Mouse (Mus musculus): ENCODE measurements around the gene Edf1. TPM values are rescaled to one million over a fixed set of nuclear protein-coding genes. Genes with fewer than 3 reads are reported as not detected.

Gene Edf1
- total and polyA plus RNA-seq, 3 experiments: 188 to 215 (median 202) TPM

GRCm38 (mm10) chr2:25574136-25574535, 16.5 kb downstream of the Edf1 start:
- Histone ChIP-seq H3K4me3 (replicated peaks in 1 of 3; ENCODE audit: low read depth in 2 of 3, low read length in 2 of 3, poor library complexity in 1 of 3) (peak overlapping the region; percentile 55 to 84 (median 67)), H3K79me2 (replicated peaks; ENCODE audit: control insufficient read depth, extremely low read depth, insufficient read depth, poor library complexity, severe bottlenecking) (no peaks in the 10 kb centered on the region), H3K9ac (ENCODE audit: insufficient read depth, low read depth) (peak overlapping the region; percentile 80; the same call in 1 of the 2 replicates), H3K36me3 (replicated peaks in 1 of 2; ENCODE audit: control insufficient read depth in 1 of 2, insufficient read depth in 1 of 2, low read length in 1 of 2) (peaks cover 24 to 72% of the 10 kb centered on the region in 2 experiments), H3K27me3 (replicated peaks) (no peaks in the 10 kb centered on the region), H3K9me3 (replicated peaks; ENCODE audit: low read length) (peaks cover 29% of the 10 kb centered on the region), H3K27ac (ENCODE audit: insufficient read depth, low read depth) (no peak overlapping the region), H3K4me2 (ENCODE audit: insufficient read depth, low read depth, poor library complexity, severe bottlenecking) (peak overlapping the region; percentile 62), H3K4me1 (ENCODE audit: control insufficient read depth in 1 of 2, insufficient read depth in 2 of 2) (peaks cover 4 to 24% of the 10 kb centered on the region in 2 experiments; a peak in 3 of 4 replicates)
- dilution Hi-C loops (cut with MboI; ENCODE audit: extremely low pct_ligation_motif_present, extremely low pct_unique_long_range_greater_than_20kb, low sequenced_read_pairs) (no loop called here), in situ Hi-C loops (cut with MboI; ENCODE audit: low pct_ligation_motif_present, low pct_unique_long_range_greater_than_20kb, low sequenced_read_pairs) (no loop called here)
- TF ChIP-seq ETS1 (conservative IDR thresholded peaks at IDR 0.05; ENCODE audit: low read depth, low read length) (no peak), NRF1 (IDR thresholded peaks at IDR 0.05; ENCODE audit: low read depth, low read length) (no peak), ZC3H11A (IDR thresholded peaks at IDR 0.05; ENCODE audit: low read depth, low read length) (no peak), SMC3 (IDR thresholded peaks at IDR 0.05; ENCODE audit: low read depth, low read length) (no peak), HCFC1 (IDR thresholded peaks at IDR 0.05; ENCODE audit: low read depth, low read length) (no peak), RCOR1 (conservative IDR thresholded peaks at IDR 0.05; ENCODE audit: low read depth, low read length) (no peak), USF2 (conservative IDR thresholded peaks at IDR 0.05; ENCODE audit: low read depth, low read length) (no peak), MAFK (IDR thresholded peaks at IDR 0.05; ENCODE audit: insufficient replicate concordance, low read length) (no peak), KAT2A (IDR thresholded peaks at IDR 0.05; ENCODE audit: insufficient replicate concordance, low read length) (no peak), CHD1 (IDR thresholded peaks at IDR 0.05; ENCODE audit: low read depth, low read length) (no peak), IRF4 (IDR thresholded peaks at IDR 0.05; ENCODE audit: low read depth, low read length) (no peak)
- DNase-seq (ENCODE audit: extremely low read depth): no peak

- in situ Hi-C loops (cut with MboI; ENCODE audit: low pct_ligation_motif_present, low pct_unique_long_range_greater_than_20kb, low sequenced_read_pairs): no loop called here
- peak; percentile 97 for TF ChIP-seq CHD2 (IDR thresholded peaks at IDR 0.05; ENCODE audit: low read length)
- TF ChIP-seq ZNF384 (IDR thresholded peaks at IDR 0.05; ENCODE audit: low read depth, low read length): no peak
- peak; percentile 64; the same call in 1 of the 2 replicates for TF ChIP-seq MAX (IDR thresholded peaks at IDR 0.05; ENCODE audit: low read length)
- peak; percentile 22; the same call in 1 of the 2 replicates for TF ChIP-seq TCF12 (IDR thresholded peaks at IDR 0.05; ENCODE audit: low read depth, low read length)
- TF ChIP-seq KAT2A (IDR thresholded peaks at IDR 0.05; ENCODE audit: insufficient replicate concordance, low read length): peak; percentile 72; the same call in 1 of the 2 replicates
- no peak for TF ChIP-seq E2F4 (IDR thresholded peaks at IDR 0.05; ENCODE audit: insufficient replicate concordance, low read depth, low read length)
- peak; percentile 71 for TF ChIP-seq NELFE (IDR thresholded peaks at IDR 0.05; ENCODE audit: low read depth, low read length)
- TF ChIP-seq ELF1 (IDR thresholded peaks at IDR 0.05; ENCODE audit: low read depth, low read length): peak; percentile 35; the same call in 1 of the 2 replicates
- peak; percentile 63 for TF ChIP-seq SIN3A (IDR thresholded peaks at IDR 0.05; ENCODE audit: low read length)
- peak; percentile 84 for TF ChIP-seq POLR2A (IDR thresholded peaks at IDR 0.05; ENCODE audit: low read depth, low read length)
- TF ChIP-seq MEF2A (IDR thresholded peaks at IDR 0.05; ENCODE audit: borderline replicate concordance, low read depth, low read length): peak; percentile 25; the same call in 1 of the 2 replicates
- peak; percentile 86; the same call in 1 of the 2 replicates for TF ChIP-seq POLR2AphosphoS2 (IDR thresholded peaks at IDR 0.05; ENCODE audit: low read depth, low read length)
- no peak for TF ChIP-seq UBTF (IDR thresholded peaks at IDR 0.05; ENCODE audit: low read depth, low read length)
- TF ChIP-seq TBP (conservative IDR thresholded peaks at IDR 0.05; ENCODE audit: low read depth, low read length): peak; percentile 74; the same call in 1 of the 2 replicates
- TF ChIP-seq ZMIZ1 (IDR thresholded peaks at IDR 0.05; ENCODE audit: low read depth, low read length): peak; percentile 71; the same call in 1 of the 2 replicates
- no peak; the same call in 1 of the 2 replicates for TF ChIP-seq MAZ (IDR thresholded peaks at IDR 0.05; ENCODE audit: low read depth, low read length)
- peak; percentile 63; the same call in 1 of the 2 replicates for TF ChIP-seq NRF1 (IDR thresholded peaks at IDR 0.05; ENCODE audit: low read depth, low read length)
- peak; percentile 85 for TF ChIP-seq HCFC1 (IDR thresholded peaks at IDR 0.05; ENCODE audit: low read depth, low read length)
- no peak; the same call in 1 of the 2 replicates for TF ChIP-seq IRF4 (IDR thresholded peaks at IDR 0.05; ENCODE audit: low read depth, low read length)
- TF ChIP-seq JUN (IDR thresholded peaks at IDR 0.05; ENCODE audit: insufficient read depth, low read depth, low read length): no peak
- no peak for TF ChIP-seq EP300 (IDR thresholded peaks at IDR 0.05; ENCODE audit: low read length)
- 0 out of 2 replicates have a peak, but pooled peaks have one; percentile 3 for TF ChIP-seq BHLHE40 (IDR thresholded peaks at IDR 0.05; ENCODE audit: low read depth, low read length)
- dilution Hi-C loops (cut with MboI; ENCODE audit: extremely low pct_ligation_motif_present, extremely low pct_unique_long_range_greater_than_20kb, low sequenced_read_pairs): no loop called here
Measured at GRCm38 (mm10) chr2:25574579-25575431, 17.2 kb downstream of the Edf1 start, which contains the start of the genes Mamdc4 and Phpt1. Gene Mamdc4 (minus strand): TSS chr2:25574845. Gene Phpt1 (minus strand): TSS chr2:25575224.

More at GRCm38 (mm10) chr2:25574579-25575431, 17.2 kb downstream of the Edf1 start, which contains the start of the genes Mamdc4 and Phpt1:
- peaks cover 4 to 24% of the 10 kb centered on the region in 2 experiments; a peak in 3 of 4 replicates for H3K4me1 ChIP-seq (ENCODE audit: control insufficient read depth in 1 of 2, insufficient read depth in 2 of 2)
- peak within 1 kb of the TSS; percentile 55 to 84 (median 67) for H3K4me3 ChIP-seq (replicated peaks in 1 of 3; ENCODE audit: low read depth in 2 of 3, low read length in 2 of 3, poor library complexity in 1 of 3)
- H3K4me2 ChIP-seq (ENCODE audit: insufficient read depth, low read depth, poor library complexity, severe bottlenecking): peak within 1 kb of the TSS; percentile 62
- peaks cover 36% of the 10 kb centered on the region for H3K9me3 ChIP-seq (replicated peaks; ENCODE audit: low read length)
- peaks cover 18 to 72% of the 10 kb centered on the region in 2 experiments for H3K36me3 ChIP-seq (replicated peaks in 1 of 2; ENCODE audit: control insufficient read depth in 1 of 2, insufficient read depth in 1 of 2, low read length in 1 of 2)
- H3K27me3 ChIP-seq (replicated peaks): no peaks in the 10 kb centered on the region
- H3K9ac ChIP-seq (ENCODE audit: insufficient read depth, low read depth): peak within 1 kb of the TSS; percentile 80
- peak; percentile 98 for DNase-seq (ENCODE audit: extremely low read depth)
- H3K27ac ChIP-seq (ENCODE audit: insufficient read depth, low read depth): peak within 1 kb of the TSS; percentile 80
- H3K79me2 ChIP-seq (replicated peaks; ENCODE audit: control insufficient read depth, extremely low read depth, insufficient read depth, poor library complexity, severe bottlenecking): no peaks in the 10 kb centered on the region
